Mouse (Mus musculus) lung, postnatal 4 days (tissue): Measurements from ENCODE around the gene Edem1.
"Not testable (repeated sequence)": the region's sequence is repeated elsewhere in the genome, so short reads cannot be mapped to it uniquely, and the experiment has no call there.

ENCODE experiments used
- DNase-seq, 2 experiments: peaks; one replicate each; pipeline ENCODE4 v3.0.0; 2021

Edem1 gene

DNA sequence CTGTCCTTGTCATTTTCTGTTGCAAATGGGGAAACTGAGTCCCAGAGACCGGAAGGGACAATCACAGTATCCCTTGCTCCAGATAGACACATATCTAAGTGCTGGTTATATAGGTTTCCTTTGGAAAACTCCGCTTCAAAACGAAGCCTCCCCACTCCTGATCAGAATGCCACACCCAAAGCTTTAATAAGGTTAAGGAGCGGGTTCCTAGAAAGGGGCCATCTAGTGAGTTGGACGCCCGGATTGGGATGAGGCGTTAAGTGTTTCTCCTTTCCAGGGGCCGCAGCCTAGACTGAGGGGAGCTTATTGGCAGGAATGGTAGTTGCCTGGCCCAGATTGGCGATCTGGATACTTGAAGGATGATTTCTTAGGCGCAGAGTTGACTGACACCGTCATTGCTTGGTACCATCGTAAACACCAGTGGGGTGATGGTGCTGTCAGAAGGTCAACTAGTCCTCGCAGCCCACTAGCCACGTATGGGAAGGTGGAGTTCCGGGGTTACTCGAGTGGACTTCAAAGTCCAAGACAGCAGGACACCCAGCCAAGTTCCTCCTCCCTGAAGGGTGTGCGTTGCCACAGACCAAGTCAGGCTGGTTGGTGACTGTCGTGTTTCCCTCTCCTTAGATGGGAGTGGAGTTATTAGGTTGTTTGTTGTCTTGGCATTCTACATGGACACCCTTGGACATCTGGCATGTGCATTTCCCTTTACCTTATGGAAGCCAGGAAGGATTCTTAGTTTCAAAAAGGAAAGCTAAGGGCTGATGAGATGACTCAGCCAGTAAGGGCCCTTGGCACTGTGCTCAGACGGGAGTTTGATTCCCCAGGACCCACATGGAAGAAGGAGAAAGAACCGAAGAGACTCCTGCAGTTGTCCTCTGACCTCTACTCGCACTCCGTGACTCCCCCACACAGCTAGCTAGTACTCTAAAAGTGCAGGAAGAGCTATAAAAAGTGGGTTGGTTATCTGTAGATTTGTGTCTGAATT, 1.2 kb downstream of the Edem1 start:
- peak; percentile 51 for DNase-seq

DNA sequence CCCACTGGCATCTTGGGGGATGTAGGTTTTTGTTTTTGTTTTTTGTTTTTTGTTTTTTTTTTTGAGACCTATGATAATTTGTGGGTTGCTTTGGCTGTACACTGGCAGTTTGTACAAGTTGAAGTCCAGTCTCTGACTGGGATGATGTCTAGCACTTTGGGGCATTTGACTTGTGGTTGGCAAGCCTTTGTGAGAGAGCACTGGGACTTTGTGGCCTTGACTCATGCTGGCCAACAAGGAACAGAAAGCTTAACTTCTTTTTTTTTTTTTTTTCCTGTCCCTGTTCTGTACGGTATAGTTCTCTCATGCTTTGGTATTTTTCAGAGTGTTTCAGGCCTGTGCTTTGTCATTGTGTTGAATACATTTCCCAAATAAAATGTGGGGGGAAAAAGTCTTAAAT, 3.7 kb downstream of the Edem1 start:
- DNase-seq, result no peak

DNA sequence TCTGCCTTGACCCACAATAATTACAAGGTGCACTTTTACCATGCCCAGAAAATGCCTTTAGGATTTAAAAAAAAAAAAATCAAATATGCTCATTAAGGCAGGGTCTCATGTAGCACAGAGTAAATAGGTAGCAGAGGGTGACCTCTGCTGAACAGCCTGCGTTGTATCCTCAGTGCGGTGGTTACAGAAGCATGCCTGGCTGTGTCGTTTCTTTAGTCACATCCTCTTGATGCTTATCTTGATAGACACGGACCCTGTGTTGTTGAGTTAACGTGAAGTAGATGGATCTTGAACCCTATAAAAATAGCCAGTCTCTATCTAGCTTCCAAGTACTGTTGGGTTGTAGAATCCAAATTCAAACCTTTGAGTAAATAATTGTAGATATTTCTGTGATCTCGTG, 4.5 kb downstream of the Edem1 start:
- no peak for DNase-seq

DNA sequence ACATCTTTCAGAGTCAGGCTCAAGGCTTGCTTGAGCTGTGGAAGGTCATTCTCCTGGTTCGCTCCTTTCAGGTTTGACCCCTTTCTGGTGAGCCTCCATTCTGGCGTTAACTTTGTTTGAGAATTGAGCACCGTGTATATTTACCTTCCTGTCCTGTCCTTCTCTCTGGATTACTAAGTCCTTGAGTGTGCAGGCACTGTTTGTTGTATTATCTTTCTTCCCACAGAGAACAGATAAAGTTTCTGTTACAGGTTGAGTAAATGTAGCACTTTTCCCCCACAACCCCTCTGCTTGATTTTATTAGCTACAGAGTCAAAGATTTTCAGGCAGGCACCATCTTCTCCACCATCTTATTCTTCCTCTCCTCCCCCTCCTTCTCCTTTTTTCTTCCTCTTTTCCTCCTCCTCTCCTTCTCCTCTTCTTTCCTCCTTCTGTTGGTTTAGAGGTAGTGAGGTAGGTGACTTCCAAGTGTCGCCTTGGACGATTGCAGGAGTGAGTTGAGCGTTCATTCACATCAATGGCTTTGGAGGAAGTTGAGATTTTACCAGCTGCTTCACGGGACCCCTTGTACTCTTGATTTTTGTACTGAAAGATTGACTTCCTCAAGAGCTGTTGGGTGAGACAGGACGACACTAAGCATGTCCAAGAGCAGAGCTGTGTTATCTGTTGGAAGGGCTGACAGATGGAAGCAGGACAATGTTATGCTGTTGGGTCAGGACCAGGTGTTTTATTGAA, 5.7 kb downstream of the Edem1 start:
- DNase-seq, result no peak

DNA sequence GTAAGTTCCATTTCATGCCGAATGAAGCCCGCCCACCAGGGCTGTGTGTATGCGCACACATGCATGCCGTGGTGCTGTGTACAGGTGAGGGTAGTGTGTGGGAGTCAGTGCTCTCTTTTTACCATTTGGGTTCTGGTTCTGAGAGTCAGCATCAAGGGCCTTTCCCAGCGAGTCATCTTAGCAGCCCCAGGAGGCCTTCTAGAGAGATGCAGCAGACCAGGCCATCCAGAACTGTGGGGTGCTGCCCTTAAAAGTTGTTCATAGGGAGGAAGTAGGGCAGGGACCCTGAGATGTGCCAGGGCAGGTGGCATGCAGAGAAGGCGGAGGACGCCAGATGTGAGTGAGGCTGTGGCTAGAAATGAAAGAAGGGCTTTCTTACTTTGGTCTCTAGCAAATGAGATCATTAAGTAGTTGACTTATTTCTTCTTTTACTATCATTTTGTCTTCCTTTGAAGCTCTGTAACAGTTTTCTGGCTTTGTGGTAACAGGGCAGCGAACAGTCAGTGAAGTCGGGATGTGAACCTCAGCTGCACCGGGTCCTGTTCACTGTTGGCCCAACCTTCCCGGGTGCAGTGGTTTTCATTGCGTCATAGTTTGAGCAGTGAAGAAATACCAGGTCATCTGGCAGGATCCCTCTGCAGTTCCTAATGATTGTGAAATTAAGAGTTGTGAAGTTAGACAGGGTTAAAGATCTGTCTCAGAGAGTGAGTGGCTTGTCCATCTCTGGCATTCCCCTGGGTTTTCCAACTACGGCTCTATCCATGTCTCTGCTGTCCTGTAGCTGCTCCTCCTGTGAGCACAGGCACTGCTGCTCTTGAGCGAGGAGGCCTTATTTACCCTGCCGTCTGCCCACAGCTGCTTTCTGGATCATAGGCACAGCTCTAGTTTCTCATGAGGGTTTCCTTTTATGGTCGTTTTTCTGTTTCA, 7.6 kb downstream of the Edem1 start:
- DNase-seq, result peak; percentile 60 to 71

DNA sequence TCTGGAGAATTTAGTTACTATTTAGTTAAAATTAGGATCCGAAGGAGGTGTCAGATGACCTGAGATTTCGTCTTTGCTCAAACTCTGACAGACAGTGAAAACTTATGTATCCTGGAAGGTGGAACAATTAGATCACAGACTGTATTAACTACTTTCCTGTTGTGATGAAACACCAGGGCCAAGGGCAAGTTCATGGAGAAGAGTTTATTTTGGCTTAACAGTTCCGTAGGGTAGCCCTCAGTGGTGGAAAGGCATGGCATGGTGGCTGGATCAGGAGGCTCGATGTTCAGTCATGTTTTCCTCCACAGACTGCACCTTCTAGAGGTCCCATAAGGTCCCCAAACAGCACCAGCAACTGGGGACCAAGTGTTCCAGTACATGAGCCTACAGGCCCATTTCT, 8.6 kb downstream of the Edem1 start:
- no peak for DNase-seq

DNA sequence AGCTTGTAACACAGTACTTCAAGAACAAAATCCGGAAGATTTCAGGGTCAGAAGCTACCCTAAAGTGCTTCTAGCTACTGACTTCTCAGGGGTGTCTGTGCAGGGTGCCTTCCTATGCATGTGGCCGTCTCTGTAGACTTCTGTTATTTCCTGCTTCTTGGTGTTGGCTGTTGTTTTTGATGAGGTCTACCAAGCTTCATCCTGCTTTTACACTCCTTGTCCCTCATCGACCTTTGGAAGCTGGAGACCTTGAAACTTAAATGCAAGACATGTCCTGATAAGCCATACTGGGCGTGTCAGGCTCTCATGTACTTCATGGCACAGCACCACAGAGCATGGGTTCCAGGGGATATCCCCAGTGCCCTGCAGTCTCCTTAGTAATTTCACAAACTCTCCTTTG, 9.5 kb downstream of the Edem1 start:
- DNase-seq, result no peak

DNA sequence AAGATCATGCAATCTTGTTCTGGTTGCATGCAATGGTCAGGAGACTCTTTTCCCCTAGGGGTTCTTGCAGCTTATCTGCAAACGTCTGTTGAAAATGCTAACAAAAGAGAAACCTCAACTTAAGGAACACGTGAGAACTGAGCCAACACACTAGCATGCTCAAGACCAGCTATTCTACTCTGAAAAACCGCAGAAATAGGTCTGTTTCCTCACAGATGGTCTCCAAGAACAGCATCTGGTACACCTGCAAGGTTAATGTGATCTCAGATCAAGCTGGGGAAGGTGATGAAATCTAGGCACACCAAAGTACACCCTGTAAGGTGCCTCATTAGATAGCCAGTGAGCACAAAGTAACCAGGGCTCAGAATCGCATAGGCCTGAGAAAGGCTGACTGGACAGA, 11.0 kb downstream of the Edem1 start:
- no peak for DNase-seq

DNA sequence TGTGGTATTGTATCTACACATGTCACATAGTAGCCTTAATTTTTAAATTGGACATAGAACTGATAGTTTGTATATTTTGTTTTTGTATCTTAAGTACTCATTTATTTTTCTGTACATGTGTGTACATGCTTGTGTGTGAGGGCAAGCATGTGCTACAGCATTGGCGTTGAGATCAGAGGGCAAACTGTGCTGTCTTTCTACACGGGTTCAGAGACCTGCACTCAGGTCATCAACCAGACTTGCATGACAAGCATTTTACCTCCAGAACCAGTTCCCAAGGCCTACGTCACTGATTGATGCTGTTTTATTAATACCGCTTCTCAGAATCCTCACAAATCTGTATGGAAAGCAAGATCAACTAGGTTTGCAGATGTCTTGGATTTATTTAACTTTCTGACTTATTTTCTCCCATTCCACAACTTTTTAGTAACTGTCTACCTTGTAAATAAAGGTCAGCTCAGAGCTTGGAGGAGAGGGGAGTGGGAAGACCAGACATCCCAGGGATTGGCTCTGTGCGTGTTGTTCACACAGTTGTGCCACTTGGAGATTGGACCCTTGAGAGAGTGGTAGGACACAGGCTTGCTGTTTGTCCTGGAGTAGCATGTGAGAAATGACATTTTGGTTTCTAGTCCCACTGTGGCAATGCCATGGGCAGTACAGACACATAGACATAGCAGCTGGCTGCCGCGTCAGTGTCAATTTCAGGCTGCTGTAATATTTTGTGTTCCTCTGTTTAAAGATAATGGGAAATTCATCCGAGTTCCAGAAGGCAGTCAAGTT, 12.6 kb downstream of the Edem1 start:
- DNase-seq, result no peak

DNA sequence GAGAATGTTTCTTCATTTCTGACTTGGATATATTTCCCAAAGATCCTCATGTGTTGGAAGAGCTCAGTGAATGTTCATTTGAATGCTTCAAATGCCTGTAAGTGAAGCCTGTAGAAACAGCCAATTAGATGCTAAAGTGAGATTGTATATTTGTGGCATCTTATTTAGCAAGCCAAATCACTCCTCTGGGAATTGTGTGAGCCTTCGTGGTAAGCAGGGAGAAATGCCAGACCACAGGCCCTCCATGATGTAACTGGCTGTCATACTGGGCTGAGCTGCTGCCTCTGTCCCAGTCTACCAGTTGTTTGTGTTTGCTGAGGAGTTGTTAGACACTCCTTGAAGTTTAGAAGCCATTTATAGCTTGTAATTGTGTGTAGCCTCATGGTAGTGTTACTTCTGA, 15.2 kb downstream of the Edem1 start:
- DNase-seq, result no peak

DNA sequence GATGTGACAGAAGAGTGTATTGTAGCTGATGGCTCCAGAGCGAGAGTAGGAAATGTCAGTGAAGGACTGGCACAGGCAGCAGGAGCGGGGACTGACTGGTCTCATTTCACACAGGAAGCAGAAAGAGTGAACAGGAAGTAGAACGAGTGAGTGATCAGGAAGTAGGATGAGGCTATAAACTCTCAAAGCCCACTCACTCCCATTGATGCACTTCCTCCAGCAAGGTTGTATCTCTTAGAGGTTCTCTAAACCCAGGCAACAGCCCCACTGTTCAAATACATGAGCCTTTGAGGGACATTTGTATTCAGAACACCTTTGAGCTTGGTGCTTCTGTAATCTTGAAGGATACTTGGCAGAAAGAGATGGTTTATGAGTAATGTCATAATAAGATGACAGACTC, 15.7 kb downstream of the Edem1 start:
- no peak for DNase-seq

DNA sequence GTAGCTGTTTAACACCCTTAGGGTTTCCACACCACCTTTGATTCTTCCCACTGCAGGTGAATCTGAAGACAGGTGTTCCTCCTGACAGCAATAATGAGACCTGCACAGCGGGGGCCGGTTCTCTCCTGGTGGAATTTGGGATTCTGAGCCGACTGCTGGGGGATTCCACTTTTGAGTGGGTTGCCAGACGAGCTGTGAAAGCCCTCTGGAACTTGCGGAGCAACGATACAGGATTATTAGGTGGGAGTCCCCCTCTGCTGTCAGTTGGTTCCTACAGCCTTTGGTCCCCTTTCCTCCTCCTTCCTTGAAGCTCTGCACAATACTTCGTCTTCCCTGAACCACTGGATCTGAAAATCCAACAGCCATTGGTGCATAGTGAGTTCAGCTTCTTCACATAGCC, 16.3 kb downstream of the Edem1 start:
- no peak for DNase-seq

DNA sequence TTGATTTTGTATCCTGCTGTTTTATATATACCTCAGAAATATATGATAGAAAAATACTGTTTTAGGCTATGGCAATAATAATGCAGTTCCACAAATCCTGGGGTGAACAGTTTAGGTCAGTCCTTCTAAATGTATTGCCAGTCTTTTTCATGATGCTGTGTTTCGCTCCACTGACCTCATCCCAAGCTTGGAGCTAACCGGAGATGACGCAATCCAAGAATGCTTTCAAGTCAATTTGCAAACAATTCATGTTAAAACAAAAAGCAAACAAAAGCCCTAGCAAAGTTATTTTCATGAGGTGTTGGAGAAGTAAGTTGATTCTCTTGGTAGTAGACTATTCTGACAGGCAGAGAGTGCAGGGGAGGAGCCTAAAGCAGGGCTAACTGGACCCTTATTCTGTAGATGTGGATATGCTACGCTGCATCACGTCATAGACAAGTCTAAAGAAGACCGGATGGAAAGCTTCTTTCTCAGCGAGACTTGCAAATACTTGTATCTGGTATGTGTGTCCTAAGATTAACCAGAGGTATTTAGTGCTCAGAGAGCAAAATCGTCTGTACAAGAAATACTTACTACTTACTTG, 23.7 kb downstream of the Edem1 start:
- no peak for DNase-seq

DNA sequence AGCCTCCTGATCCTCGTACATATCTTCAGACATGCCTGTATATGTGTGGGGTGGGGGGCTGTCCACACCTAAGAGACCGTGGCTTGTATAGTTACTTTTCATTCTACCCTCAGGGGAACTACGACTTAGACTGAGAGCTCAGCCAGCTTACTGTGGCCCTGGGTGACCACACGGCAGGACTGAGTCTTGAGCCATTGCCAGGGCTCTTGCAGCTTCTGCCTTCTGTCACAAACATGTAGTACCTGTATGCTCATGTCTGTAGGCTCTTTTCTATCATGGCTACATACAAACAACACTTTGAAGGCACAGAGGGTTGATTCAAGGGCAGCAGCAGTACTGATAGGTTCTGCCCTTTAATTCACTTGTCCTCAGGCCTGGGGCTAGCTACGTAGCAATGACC, 24.5 kb downstream of the Edem1 start:
- DNase-seq, result no peak

DNA sequence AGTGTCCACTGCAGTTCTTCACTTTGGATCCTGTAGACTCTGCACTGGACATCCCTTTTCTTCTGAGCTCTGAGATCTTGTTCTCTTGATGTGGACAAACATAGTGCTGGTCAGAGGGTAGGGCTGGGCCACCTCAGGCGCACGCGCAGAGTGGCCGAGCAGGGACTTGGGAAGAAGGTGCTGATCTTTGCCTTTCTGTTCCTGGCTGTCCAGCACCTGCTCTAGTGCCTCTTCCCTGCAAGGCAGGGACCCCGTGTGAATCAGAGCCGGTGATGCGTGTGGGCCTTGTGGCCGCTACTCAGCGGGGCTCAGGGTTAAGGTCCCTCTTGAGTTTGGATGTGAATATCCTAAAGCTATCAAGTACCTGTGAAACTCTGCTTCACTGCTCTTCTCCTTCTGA, 30.1 kb downstream of the Edem1 start:
- DNase-seq, result no peak

DNA sequence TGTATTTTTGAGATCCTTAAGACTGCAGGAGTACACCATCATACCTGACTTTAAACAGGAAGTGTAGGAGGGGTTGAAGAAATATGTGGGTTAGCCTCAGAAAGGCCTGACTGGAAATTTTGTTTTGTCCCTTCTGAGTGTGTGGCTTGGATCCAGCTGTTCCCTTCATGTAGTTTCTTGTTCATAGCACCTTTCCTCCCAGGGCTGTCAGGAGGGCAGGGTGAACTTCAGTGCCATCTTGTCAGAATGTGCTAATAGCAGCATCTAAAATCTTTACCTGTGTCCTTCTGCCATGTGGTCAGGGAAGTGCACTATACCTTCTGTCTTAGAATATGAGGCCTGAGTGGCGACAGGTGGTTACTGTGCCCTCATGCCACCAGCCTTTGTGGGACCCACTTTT, 32.8 kb downstream of the Edem1 start:
- no peak for DNase-seq

DNA sequence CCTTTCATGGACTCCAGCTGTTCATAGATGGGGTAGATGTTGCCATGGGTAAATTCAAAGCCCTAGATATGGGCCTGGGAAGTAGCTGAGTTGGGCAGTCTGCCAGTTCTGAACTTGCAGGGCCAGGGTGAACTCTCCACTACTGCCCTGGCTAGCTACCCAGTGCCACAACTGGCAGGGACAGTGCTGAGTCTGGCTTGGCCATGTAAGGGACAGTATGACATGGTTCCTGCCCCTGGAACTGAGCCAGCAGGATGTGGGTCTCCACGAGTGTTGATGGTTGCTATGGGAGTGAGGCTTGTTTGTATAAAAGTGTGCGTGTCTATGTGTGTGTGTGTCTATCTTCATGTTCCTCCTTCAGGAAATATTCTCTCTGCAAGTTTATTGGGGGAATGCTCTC, 34.1 kb downstream of the Edem1 start:
- DNase-seq, result peak; percentile 20 to 42

DNA sequence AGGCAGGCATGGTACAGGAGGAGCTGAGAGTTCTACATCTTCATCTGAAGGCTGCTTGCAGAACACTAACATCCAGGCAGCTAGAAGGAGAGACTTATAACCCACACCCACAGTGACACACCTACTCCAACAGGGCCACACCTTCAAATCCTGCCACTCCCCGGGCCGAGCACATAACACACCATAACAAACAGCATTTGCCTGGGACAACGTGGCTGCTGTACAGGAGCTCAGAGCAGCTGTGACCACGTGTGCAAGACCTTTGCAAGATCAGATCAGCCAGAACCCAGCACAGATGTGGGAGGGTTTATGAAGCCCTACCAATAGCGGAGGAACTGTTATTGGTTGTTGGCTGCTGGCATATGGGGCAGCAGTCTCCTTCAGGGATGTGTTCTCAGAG, 37.9 kb downstream of the Edem1 start:
- no peak for DNase-seq

DNA sequence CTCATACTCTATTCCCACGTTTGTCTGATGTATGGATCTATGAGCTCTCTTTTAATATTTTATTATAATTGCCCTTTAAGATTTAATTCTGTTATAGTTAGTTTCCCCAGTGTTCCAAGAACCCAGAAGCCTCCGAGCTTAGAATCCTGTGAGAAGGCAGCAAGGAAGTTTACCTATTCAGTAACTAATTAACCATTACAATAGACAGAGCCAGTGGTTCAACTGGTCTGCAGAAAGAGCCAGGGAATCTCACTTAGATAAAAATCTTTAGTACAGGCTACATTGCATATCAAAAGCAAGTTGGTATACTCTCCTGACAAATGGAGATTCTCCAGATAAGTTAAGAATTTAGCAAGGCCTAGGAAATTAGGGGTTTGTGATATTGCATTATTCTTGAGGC, 40.6 kb downstream of the Edem1 start:
- DNase-seq, result not testable (repeated sequence)

DNA sequence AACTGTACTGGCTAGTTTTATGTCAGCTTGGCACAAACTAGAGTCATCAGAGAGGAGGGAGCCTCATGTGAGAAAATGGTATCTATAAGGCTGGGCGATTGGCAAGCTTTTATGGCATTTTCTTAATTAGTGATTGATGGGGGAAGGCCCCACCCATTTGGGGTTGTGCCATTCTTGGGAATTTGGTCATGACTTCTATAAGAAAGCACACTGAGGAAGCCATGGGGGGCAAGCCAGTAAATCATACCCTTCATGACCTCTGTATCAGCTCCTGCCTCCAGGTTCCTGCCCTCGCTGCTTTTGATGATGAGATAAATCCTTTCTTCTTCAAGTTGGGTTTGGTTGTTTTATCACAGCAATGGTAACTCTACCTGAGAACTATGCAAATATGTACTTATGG, 42.0 kb downstream of the Edem1 start:
- DNase-seq, result no peak

DNA sequence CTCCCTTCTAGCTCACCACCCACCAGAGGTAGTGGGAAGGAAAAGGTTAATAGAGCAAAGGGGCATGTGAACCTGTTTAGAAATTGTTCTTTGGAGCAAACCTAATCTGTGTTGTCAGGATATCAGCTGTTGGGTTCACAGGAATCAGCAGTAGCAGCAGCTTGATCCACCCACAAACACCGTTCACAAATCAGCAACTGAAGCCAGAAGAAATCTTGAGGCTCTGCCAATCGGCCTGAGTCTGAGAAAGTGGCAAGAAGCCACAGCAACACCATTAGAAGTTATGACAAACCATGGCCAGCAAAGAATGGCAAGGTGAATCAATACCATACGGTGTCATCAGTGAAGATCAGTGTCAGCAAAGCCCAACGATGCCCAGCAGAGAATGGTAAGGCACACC, 42.8 kb downstream of the Edem1 start:
- DNase-seq, result no peak

DNA sequence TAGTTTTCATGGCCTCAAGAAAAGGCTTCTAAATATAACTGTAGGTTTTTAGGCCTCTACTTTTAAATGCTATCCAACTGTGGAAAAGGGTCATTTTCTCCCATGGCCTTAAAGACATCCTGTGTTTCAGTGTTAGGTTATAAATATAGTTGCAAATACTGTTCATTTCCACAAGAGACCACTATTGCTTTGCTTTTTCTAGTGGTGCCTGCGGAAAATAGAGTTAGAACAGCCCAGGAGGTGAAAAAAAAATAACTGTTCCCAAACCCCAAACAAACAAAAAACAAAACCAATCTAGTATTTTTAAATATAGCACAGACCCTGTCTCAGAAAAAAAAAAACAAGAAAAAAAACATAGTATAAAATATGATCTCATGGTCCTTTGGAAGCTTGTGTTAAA, 46.9 kb downstream of the Edem1 start:
- no peak for DNase-seq
